Mouse (Mus musculus) CD4-positive, CD25-positive, alpha-beta regulatory T cell, adult 2 months (primary cell): ENCODE measurements around the gene Mfap1b.

Experiments used
- DNase-seq: peaks from one replicate; pipeline ENCODE4 v3.0.0-alpha.2; 2012; ENCODE audit warnings: low read depth, low spot score

Gene Mfap1b

GRCm38 (mm10) chr2:121439746-121440145 lies 34.1 kb downstream of the Mfap1b start:
- no peak for DNase-seq

GRCm38 (mm10) chr2:121434854-121435253 lies 39.0 kb downstream of the Mfap1b start:
- DNase-seq, result peak; percentile 81

GRCm38 (mm10) chr2:121425890-121426289 lies 48.0 kb downstream of the Mfap1b start:
- DNase-seq, result no peak

GRCm38 (mm10) chr2:121423166-121423565 lies 50.7 kb downstream of the Mfap1b start:
- no peak for DNase-seq

GRCm38 (mm10) chr2:121418476-121418875 lies 55.4 kb downstream of the Mfap1b start:
- no peak for DNase-seq

- peak; percentile 32 for DNase-seq
These were observed 57.5 kb downstream of the Mfap1b start for GRCm38 (mm10) chr2:121416356-121416755.

GRCm38 (mm10) chr2:121415591-121415990 lies 58.3 kb downstream of the Mfap1b start:
- DNase-seq, result no peak

GRCm38 (mm10) chr2:121415103-121415502 lies 58.8 kb downstream of the Mfap1b start:
- peak; percentile 34 for DNase-seq

- peak; percentile 76 for DNase-seq
These were observed 59.7 kb downstream of the Mfap1b start for GRCm38 (mm10) chr2:121414139-121414685.

GRCm38 (mm10) chr2:121413387-121414042 lies 60.4 kb downstream of the Mfap1b start, which contains the start of the genes Pdia3 and Catsper2:
Pdia3 (plus strand) TSS chr2:121413775.
Catsper2 (minus strand) TSS chr2:121413792.
- DNase-seq, result peak; percentile 95

GRCm38 (mm10) chr2:121412843-121413386 lies 61.0 kb downstream of the Mfap1b start:
- DNase-seq, result no peak
